Mouse (Mus musculus): ENCODE measurements around the gene Prkcd. TPM values are rescaled to one million over a fixed set of nuclear protein-coding genes. Genes with fewer than 3 reads are reported as not detected.
A peak's percentile ranks its signal among the peaks of the same experiment; 100 is the strongest.

The Prkcd gene
- polyA plus RNA-seq, 1 experiment: 187 TPM

DNA sequence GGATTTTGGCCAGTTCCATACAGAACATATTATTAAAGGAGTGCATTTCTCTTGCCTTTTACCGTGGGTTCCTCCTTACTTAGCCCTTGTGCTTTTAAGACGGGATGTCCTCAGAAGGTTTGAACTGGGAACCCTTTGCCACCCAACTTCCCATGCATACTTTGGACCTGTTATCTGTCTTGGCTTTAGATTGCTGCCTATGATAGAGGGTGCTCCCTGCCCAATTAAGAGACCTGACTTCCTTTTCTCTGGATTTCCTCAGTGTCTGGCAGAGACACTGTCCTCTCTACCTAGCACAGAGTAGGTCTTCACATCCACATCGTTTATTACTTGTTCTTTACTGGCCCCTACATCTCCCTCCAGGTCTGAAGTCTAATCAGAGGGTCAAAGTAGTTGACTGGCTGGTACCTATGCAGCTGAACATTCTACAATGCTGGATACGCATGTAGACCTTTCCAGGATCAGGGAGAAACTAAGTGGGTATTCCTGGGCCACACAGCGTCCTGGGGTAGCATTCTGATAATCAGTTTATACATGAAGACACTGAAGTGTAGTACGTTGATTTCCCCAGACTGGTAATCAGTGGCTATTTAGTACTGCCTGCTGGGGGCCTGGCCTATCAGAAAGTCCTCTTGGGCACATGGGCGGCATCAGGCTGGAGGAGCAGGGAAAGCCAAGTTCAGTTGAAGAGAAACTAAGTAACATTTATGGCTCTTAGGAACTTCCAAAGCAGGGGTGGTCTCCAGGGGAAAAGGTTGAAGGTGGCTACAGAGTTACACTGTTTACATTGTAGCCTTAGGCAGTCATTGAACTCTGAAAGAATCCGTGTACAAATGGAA lies 75.6 kb downstream of the Prkcd start:
- WGBS: 44% methylated on average over 8 of the region's 8 CpGs
- Histone ChIP-seq H3K27me3 (ENCODE audit: control insufficient read depth, insufficient read depth, low read length) (no peaks in the 10 kb centered on the region), H3K27ac (ENCODE audit: insufficient read depth, low read length) (no peak overlapping the region), H3K4me1 (ENCODE audit: control insufficient read depth, insufficient read depth, insufficient read length) (peaks cover 17% of the 10 kb centered on the region; the same call in 1 of the 2 replicates), H3K36me3 (ENCODE audit: control insufficient read depth, insufficient read depth, low read length) (no peaks in the 10 kb centered on the region), H3K4me3 (ENCODE audit: extremely low read depth, insufficient read depth, insufficient read length) (peak overlapping the region; percentile 70)
- TF ChIP-seq CTCF (IDR thresholded peaks at IDR 0.05; ENCODE audit: extremely low read depth, insufficient read depth, insufficient read length, insufficient replicate concordance) (no peak), POLR2A (IDR thresholded peaks at IDR 0.05; ENCODE audit: low read depth, low read length) (no peak)
- DNase-seq (ENCODE audit: low read depth in 1 of 2, low spot score in 2 of 2): no peak

DNA sequence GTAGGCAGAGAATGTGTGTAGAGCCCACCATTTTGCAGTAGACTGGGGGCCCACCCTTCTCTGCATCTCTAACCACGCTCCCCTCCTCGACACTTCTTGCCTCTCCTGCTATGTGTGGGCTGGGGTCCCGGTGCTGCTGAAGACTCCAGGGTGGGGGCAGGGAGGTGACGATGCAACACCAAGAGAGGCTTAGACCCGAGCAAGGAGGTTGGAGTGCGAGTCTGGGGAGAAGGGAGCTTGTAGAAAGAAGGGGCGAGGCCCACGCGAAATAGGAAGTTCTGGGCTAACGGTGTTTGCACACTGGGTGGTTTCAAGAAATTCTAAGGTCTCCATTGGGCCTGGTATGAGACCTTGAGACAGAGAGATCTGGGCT lies 76.2 kb downstream of the Prkcd start:
- DNase-seq (ENCODE audit: low read depth in 1 of 2, low spot score in 2 of 2): peak in 1 of 2 experiments; percentile 25
- Histone ChIP-seq H3K4me1 (ENCODE audit: control insufficient read depth, insufficient read depth, insufficient read length) (peaks cover 17% of the 10 kb centered on the region; the same call in 1 of the 2 replicates), H3K27me3 (ENCODE audit: control insufficient read depth, insufficient read depth, low read length) (no peaks in the 10 kb centered on the region), H3K36me3 (ENCODE audit: control insufficient read depth, insufficient read depth, low read length) (no peaks in the 10 kb centered on the region), H3K27ac (ENCODE audit: insufficient read depth, low read length) (peak overlapping the region; percentile 85), H3K4me3 (ENCODE audit: extremely low read depth, insufficient read depth, insufficient read length) (peak overlapping the region; percentile 70)
- no peak for TF ChIP-seq POLR2A (IDR thresholded peaks at IDR 0.05; ENCODE audit: low read depth, low read length)
- WGBS: 1% methylated on average over 10 of the region's 10 CpGs

DNA sequence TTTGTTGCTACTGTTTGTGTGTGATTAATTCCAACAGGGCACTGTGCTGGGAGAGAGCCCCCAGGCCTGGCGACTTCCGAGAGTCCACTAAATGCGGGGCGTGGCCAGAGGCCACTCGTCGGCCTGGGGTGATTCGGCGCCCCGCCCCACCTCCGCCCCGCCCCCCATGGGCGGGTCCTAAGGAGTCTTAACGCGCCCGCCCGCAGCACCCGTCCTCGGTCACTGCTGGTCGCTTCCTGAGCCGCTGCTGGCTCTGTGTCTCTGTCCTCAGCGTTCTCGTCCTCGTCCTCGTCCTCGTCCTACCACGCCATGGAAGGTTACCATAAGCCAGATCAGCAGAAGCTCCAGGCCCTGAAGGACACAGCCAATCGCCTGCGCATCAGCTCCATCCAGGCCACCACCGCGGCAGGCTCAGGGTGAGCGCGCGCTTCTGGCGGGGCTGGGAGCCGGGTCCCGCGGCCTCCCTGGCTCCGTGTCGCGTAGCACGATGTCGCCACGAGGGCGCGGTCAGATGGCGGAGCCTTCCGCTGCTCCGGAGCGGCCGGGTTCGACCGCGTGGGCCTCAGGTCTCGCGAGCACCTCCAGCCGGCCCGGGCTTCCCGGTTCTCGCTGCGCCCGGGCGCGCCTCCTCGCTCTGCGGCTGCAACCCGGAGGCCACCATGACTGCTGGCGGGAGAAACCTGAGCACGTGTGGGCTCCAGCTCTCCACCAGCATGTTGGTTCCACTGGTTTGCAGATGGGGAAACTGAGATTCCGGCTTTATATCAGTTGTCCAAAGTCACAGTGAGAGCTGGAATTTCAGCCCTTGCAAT lies 76.8 kb downstream of the Prkcd start:
- Histone ChIP-seq H3K27ac (ENCODE audit: insufficient read depth, low read length) (peak overlapping the region; percentile 85), H3K4me1 (ENCODE audit: control insufficient read depth, insufficient read depth, insufficient read length) (peaks cover 17% of the 10 kb centered on the region; the same call in 1 of the 2 replicates)
- peak; percentile 80 to 93 for DNase-seq (ENCODE audit: low read depth in 1 of 2, low spot score in 2 of 2)

GRCm38 (mm10) chr14:30548131-30548720 lies 77.8 kb downstream of the Prkcd start, which contains the start of gene Tkt:
TSS of gene Tkt (plus strand) at chr14:30548359.
- 70% methylated on average over 8 of the region's 8 CpGs for WGBS
- no peak for DNase-seq (ENCODE audit: low read depth in 1 of 2, low spot score in 2 of 2)
- H3K27ac ChIP-seq (ENCODE audit: insufficient read depth, low read length): peak within 1 kb of the TSS; percentile 85

More for the DNA sequence above, 76.8 kb downstream of the Prkcd start:
- no peaks in the 10 kb centered on the region for H3K36me3 ChIP-seq (ENCODE audit: control insufficient read depth, insufficient read depth, low read length)
- H3K27me3 ChIP-seq (ENCODE audit: control insufficient read depth, insufficient read depth, low read length): no peaks in the 10 kb centered on the region
- WGBS: under 1% methylated on average over 69 of the region's 69 CpGs
- peak overlapping the region; percentile 70 for H3K4me3 ChIP-seq (ENCODE audit: extremely low read depth, insufficient read depth, insufficient read length)
- TF ChIP-seq CTCF (IDR thresholded peaks at IDR 0.05; ENCODE audit: extremely low read depth, insufficient read depth, insufficient read length, insufficient replicate concordance) (no peak), POLR2A (IDR thresholded peaks at IDR 0.05; ENCODE audit: low read depth, low read length) (peak; percentile 91)

More at GRCm38 (mm10) chr14:30548131-30548720, 77.8 kb downstream of the Prkcd start, which contains the start of gene Tkt:
- TF ChIP-seq CTCF (IDR thresholded peaks at IDR 0.05; ENCODE audit: extremely low read depth, insufficient read depth, insufficient read length, insufficient replicate concordance): no peak
- peak within 1 kb of the TSS; percentile 70 for H3K4me3 ChIP-seq (ENCODE audit: extremely low read depth, insufficient read depth, insufficient read length)
- peaks cover 17% of the 10 kb centered on the region; the same call in 1 of the 2 replicates for H3K4me1 ChIP-seq (ENCODE audit: control insufficient read depth, insufficient read depth, insufficient read length)
- no peaks in the 10 kb centered on the region for H3K36me3 ChIP-seq (ENCODE audit: control insufficient read depth, insufficient read depth, low read length)
- H3K27me3 ChIP-seq (ENCODE audit: control insufficient read depth, insufficient read depth, low read length): no peaks in the 10 kb centered on the region

Other genes starting within 250 kb of the Prkcd start
- 37.8 and 44.0 TPM in 2 replicates for gene Dcp1a, start 146.7 kb downstream of the Prkcd start, polyA plus RNA-seq (2012; rRNA removed)
- 3.2 TPM in 2 replicates for gene Cacna1d, start 134.8 kb downstream of the Prkcd start, polyA plus RNA-seq (2012; rRNA removed)
- gene Tkt, start 77.9 kb downstream of the Prkcd start, polyA plus RNA-seq (2012; rRNA removed): 149 and 160 TPM in 2 replicates
- 8.5 and 8.6 TPM in 2 replicates for gene Rft1, start 28.1 kb upstream of the Prkcd start, polyA plus RNA-seq (2012; rRNA removed)
- gene Sfmbt1, start 88.6 kb upstream of the Prkcd start, polyA plus RNA-seq (2012; rRNA removed): 1.2 and 1.3 TPM in 2 replicates
- gene Tmem110, start 199.4 kb upstream of the Prkcd start, polyA plus RNA-seq (2012; rRNA removed): 13.0 and 18.0 TPM in 2 replicates

Data from spleen, adult 2 months (tissue).